Mouse (Mus musculus) cerebellum, adult 9-11 months (tissue): Measurements from ENCODE around the gene Tlr5.

Experiments
- DNase-seq: peaks from one replicate; pipeline ENCODE4 v3.0.0; 2022

Tlr5 gene

GRCm38 (mm10) chr1:182954287-182955046 is at the start of gene Tlr5:
Tlr5 (plus strand) TSS chr1:182954788.
- no peak for DNase-seq

GRCm38 (mm10) chr1:182905669-182906068 is 48.9 kb upstream of the Tlr5 start:
- no peak for DNase-seq

- peak; percentile 44 for DNase-seq
These were observed 46.2 kb upstream of the Tlr5 start for GRCm38 (mm10) chr1:182908050-182909036.

- DNase-seq: no peak
These were observed 45.5 kb upstream of the Tlr5 start for GRCm38 (mm10) chr1:182909066-182909465.

GRCm38 (mm10) chr1:182909596-182909995 is 45.0 kb upstream of the Tlr5 start:
- DNase-seq: no peak

- DNase-seq: no peak
These were observed 42.0 kb upstream of the Tlr5 start for GRCm38 (mm10) chr1:182912591-182912990.

GRCm38 (mm10) chr1:182914121-182914908 is 40.3 kb upstream of the Tlr5 start:
- no peak for DNase-seq

GRCm38 (mm10) chr1:182916166-182916565 is 38.4 kb upstream of the Tlr5 start:
- DNase-seq: no peak

GRCm38 (mm10) chr1:182918718-182919346 is 35.8 kb upstream of the Tlr5 start:
- DNase-seq: no peak

GRCm38 (mm10) chr1:182922824-182923223 is 31.8 kb upstream of the Tlr5 start:
- no peak for DNase-seq

- no peak for DNase-seq
These were observed 28.1 kb upstream of the Tlr5 start for GRCm38 (mm10) chr1:182926465-182926864.

- no peak for DNase-seq
These were observed 26.4 kb upstream of the Tlr5 start for GRCm38 (mm10) chr1:182927878-182928851.

- no peak for DNase-seq
These were observed 19.1 kb upstream of the Tlr5 start for GRCm38 (mm10) chr1:182935469-182935868.

- DNase-seq: no peak
These were observed 17.0 kb upstream of the Tlr5 start for GRCm38 (mm10) chr1:182937486-182938120.

- DNase-seq: no peak
These were observed 12.7 kb upstream of the Tlr5 start for GRCm38 (mm10) chr1:182941921-182942320.

- DNase-seq: no peak
These were observed 10.7 kb upstream of the Tlr5 start for GRCm38 (mm10) chr1:182943911-182944310.

GRCm38 (mm10) chr1:182944638-182945037 is 9.9 kb upstream of the Tlr5 start:
- DNase-seq: no peak

GRCm38 (mm10) chr1:182945561-182945960 is 9.0 kb upstream of the Tlr5 start:
- no peak for DNase-seq

- no peak for DNase-seq
These were observed 3.3 kb upstream of the Tlr5 start for GRCm38 (mm10) chr1:182951298-182951697.

GRCm38 (mm10) chr1:182953165-182953564 is 1.4 kb upstream of the Tlr5 start:
- no peak for DNase-seq

- no peak for DNase-seq
These were observed 921 bp upstream of the Tlr5 start for GRCm38 (mm10) chr1:182953667-182954066.
